Mouse (Mus musculus) right cerebral cortex, postnatal 14 days (tissue): ENCODE results near the gene Zfp784.
"Not testable (repeated sequence)": the region's sequence is repeated elsewhere in the genome, so short reads cannot be mapped to it uniquely, and the experiment has no call there.

Experiments
- DNase-seq: peaks from one replicate; pipeline ENCODE4 v3.0.0; 2022

Zfp784 gene

GRCm38 (mm10) chr7:5019576-5019975 is 18.7 kb downstream of the Zfp784 start:
- DNase-seq, result not testable (repeated sequence)

DNA sequence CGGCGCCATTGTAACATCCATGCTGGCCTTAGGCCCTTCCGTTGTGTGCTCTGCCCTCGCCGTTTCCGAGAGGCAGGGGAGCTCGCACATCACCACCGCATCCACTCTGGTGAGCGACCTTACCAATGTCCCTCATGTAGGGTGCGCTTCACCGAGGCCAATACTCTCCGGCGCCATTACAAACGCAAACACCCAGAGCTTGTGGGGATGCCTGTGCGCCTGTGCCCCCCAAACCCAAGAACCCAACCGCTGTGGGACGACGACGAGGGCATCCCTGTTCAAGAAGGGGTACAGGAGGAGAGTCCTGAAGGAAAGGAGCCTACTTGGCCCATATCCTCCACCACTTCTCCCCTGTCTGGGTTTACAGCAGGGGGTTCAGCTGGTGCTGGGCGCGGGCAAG is 20.3 kb downstream of the Zfp784 start:
- DNase-seq, result no peak

DNA sequence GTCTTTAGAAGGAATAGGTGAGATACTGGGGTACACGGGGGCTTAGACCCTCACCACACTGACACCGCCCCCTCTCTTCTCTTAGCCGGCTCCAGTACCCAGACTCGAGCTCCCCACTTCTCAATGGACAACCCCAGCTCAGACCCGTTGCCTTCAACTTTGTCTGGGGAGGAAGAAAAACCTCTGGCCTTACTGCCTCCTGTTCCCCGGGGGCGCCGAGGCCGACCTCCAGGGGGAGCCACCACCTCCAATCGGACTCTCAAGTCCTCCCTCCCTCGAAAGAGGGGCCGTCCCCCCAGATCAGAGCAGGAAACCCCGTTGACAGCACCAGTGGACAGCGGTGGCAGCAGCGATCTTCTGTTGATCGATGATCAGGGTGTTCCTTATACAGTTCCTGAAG is 20.9 kb downstream of the Zfp784 start:
- DNase-seq, result peak; percentile 47

DNA sequence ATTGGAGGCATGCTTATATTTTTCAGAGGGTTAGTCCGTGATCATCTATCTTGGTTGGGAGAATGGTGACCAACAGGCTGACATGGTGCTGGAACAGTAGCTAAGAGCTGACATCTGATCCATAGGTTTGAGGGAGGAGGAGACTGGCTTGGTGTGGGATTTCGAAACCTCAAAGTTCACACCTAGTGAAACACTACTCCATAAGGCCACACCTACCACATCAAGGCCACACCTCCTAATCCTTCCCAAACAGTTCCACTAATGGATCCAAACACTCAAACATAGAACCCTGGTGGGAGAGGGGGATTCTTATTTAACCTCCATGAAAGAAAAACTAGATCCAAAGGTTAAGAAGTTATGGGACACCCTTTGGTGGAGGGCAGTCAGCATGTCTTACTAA is 21.3 kb downstream of the Zfp784 start:
- no peak for DNase-seq

- no peak for DNase-seq
Measured at GRCm38 (mm10) chr7:5016057-5016456, 22.2 kb downstream of the Zfp784 start.

- peak; percentile 92 for DNase-seq
Measured at GRCm38 (mm10) chr7:5015118-5016001, 22.9 kb downstream of the Zfp784 start, which contains the start of gene Gm44973. TSS of gene Gm44973 (plus strand) at chr7:5015496.

DNA sequence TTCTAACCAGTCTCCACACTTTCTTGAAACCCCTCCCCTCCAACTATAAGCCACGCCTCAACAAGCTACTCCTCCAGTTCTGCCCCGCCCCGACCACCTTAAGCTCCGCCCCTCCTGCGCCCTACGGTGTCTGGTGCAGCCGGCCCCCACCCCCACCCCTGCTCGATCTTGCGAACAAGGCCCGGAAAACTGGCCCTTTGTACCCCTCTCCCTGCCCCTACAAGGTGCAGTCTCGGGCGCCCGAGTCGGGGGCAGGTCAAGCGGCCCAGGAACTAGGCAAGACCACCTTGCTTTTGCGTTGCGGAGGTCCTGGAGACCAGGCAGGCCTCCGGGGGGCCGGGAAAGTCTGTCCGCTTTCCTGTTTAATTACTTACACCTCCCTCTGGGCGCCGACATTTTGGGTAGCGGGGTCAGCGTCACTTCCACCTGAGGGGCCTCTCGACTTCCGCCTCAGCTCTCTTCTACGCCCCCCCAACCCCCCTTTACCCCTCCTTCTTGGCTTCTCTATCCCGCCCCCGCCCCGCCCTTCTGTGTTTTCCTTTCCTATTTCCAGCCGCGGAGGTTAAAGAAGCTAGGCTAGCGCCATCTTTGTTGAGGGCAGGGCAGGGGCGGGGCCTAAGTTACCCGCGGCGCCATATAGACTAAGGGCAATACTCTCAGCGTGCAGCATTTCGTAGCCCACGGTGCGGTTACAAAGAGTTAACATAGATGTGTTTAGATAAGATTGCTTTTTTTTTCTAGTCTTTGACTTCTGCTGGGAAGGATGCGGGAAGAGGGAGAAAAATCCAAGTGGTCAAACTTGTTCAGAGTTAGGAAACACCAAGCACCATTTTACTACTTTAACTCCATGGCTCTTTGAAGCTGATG is 23.8 kb downstream of the Zfp784 start, which contains the start of the genes Zfp524 and Fiz1:
Zfp524 (plus strand) TSS at position 165 of the 867 bp plus-strand sequence.
Fiz1 (minus strand) TSS at position 447 of the 867 bp plus-strand sequence.
- peak; percentile 94 for DNase-seq

DNA sequence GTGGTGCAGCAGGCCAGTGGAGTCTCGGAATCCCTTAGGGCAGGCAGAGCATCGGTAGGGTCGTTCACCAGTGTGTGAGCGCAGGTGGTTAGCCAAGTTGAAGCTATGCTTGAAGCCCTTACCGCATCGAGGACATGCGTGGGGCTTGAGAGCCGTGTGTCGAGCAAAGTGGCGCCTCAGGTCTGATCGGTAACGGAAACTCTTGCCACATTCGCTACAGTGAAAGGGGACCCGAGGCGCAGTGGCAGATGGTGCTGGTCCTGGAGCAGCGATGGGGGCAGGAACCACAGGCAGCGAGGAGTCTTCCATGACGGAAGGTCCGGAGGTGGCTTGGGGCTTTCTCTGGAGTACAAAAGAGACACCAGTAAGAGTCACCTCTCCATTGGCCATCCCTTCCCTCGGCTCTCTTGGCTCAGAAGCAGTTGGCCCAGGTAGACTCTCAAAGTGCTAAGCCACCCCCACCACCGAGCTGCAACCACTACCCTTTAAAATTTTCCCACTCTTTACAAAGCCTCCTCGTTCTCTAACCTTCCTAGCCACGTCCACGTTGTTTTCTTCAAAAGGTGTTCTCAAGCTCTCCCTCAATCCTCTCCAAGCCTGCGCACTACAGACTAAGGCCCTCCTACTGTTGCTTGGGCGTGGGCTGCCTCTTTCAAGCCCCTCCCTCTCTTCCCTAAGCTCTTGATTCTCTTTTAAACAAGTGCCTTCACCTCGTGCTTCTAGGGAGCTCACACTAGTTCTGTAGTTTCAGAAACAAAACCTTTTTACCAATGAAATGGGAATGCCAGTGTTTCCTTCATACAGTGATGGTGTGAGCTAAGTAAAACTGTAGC is 25.3 kb downstream of the Zfp784 start:
- DNase-seq, result no peak

- DNase-seq, result no peak
Measured at GRCm38 (mm10) chr7:5008229-5008628, 30.0 kb downstream of the Zfp784 start.

DNA sequence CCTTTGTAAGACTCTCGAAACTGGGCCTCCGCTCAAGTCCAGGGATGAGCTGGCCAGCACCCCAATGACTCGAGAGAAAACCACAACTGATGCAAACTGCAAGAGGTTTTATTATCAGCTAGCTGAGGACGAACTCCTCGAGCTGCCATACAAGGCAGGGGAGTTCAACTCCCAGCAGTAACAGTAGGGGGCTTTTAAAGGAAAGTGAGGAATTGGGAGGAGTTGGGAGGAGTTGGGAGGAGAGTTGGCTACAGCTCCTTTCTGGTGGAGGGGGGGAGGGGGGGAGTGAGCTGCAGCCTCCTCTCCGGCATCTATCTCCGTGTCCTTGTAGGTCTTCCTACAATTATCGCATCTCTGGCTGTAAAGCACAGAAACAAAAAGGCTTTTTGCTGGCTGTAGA is 35.4 kb downstream of the Zfp784 start:
- not testable (repeated sequence) for DNase-seq

DNA sequence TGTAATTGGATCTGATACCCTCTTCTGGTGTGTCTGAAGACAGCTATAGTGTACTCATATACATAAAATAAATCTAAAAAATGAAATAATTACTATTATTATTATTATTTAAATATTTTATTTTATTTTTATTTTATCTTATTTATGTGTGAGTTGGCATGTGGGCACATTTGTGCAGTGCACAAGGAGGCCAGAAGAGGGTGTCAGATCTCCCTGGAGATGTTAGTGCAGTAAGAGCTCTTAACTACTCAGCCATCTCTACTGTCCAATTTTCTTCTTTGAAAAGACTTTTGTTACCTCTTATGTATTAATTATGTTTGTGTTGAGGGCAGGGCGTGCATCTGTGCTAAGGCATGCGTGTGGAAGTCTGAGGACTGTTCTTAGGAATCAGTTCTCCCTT is 38.4 kb downstream of the Zfp784 start:
- no peak for DNase-seq

- no peak for DNase-seq
Measured at GRCm38 (mm10) chr7:4996934-4997333, 41.3 kb downstream of the Zfp784 start.

GRCm38 (mm10) chr7:4996003-4996895 is 42.0 kb downstream of the Zfp784 start, which contains the start of gene Zfp579:
TSS of gene Zfp579 (minus strand) at chr7:4996158.
- peak; percentile 93 for DNase-seq

DNA sequence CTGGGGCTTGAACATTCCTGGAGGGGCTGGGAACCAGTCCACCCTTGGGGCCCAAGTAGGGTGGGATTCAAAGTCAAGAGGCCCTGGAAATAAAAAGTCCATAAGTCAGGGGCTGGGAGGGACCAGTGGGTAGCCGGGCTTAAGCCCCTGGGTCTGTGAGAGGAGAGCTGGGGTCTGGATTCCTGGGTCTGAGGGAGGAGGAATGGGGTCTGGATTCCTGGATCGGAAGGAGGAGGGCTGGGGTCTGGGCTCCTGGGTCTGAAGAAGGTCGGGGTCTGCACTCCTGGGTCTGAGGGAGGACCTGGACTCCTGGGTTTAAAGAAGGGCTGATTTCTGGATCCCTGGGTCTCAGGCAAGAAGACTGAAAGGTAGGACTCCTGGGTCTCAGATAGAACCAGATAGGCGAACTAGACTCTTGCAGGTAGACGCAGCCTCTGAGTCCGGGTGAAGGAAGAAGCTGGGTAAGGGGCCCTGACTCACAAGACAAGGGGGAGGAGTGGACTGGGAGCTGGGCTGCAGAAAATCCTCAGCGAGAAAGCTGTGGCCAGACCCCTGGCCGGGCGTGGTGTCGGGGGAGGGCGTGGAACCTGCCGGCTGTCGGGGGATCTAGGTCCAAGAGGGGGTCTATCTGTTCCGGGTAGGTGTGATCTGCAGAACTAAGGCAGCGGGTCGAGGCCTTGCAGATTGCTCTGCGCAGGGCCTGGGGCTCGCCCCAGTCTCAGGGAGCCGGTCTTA is 42.8 kb downstream of the Zfp784 start:
- no peak for DNase-seq

- no peak for DNase-seq
Measured at GRCm38 (mm10) chr7:4993999-4994788, 44.1 kb downstream of the Zfp784 start.

- DNase-seq, result no peak
Measured at GRCm38 (mm10) chr7:4993347-4993998, 44.8 kb downstream of the Zfp784 start.

DNA sequence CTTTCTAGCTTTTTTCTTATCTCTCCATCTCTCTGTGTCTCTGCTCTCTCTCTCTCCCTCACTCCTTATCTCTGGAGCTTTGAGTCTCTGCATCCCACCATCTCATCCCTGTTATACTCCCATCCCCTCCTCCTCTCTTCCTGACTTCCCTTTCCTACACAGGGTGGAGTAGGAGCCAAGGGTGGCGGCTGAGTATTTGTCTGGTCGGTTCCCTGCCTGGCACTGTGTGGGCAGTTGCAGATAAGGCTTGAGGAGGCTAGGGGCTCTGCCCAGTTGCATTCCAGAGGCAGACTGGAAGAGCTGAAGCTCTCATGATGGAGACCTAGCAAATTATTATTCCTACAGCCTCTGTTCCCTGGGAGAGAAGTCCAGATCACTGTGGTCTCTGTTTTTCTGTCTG is 50.0 kb downstream of the Zfp784 start:
- no peak for DNase-seq
